Mouse (Mus musculus) embryonic facial prominence, embryonic 15.5 days (tissue): ENCODE measurements around the gene Cwc15. TPM values are rescaled to one million over a fixed set of nuclear protein-coding genes. Genes with fewer than 3 reads are reported as not detected.

ENCODE experiments used
- ATAC-seq: fragments of 200-750 bp; cut with Nextera tagmentation; 2 replicates; pipeline ENCODE4 v1.8.0; 2017; ENCODE audit warnings: low read depth, moderate TSS enrichment; ENCODE audit not compliant: insufficient number of reproducible peaks, low FRiP score, low TSS enrichment
- H3K27ac ChIP-seq: fragments of 300-500 bp; sonication (generic); replicated peaks from 2 replicates; pipeline ENCODE4 v1.5.1; 2015; ENCODE audit warnings: mild to moderate bottlenecking, inconsistent platforms
- H3K27me3 ChIP-seq: fragments of 300-500 bp; sonication (generic); 2 replicates; pipeline ENCODE4 v1.6.1; 2015; ENCODE audit warnings: inconsistent platforms
- H3K36me3 ChIP-seq: fragments of 300-500 bp; sonication (generic); 2 replicates; pipeline ENCODE4 v1.6.1; 2015; ENCODE audit warnings: mild to moderate bottlenecking, inconsistent platforms
- H3K4me1 ChIP-seq: fragments of 300-500 bp; sonication (generic); 2 replicates; pipeline ENCODE4 v1.6.1; 2015; ENCODE audit warnings: inconsistent platforms
- H3K4me2 ChIP-seq: fragments of 300-500 bp; sonication (generic); replicated peaks from 2 replicates; pipeline ENCODE4 v1.6.1; 2015; ENCODE audit warnings: mild to moderate bottlenecking, inconsistent platforms
- H3K4me3 ChIP-seq: fragments of 300-500 bp; sonication (generic); replicated peaks from 2 replicates; pipeline ENCODE4 v1.5.1; 2015; ENCODE audit warnings: mild to moderate bottlenecking, inconsistent platforms
- H3K9ac ChIP-seq: fragments of 300-500 bp; sonication (generic); 2 replicates; pipeline ENCODE4 v1.6.1; 2015; ENCODE audit warnings: inconsistent platforms
- H3K9me3 ChIP-seq: fragments of 300-500 bp; sonication (generic); replicated peaks from 2 replicates; pipeline ENCODE4 v1.6.1; 2016; ENCODE audit warnings: inconsistent platforms
- WGBS: fragments of 180-500 bp; shearing (Covaris S2); methylation state at CpG from one replicate; pipeline ENCODE4 v1.1.7; 2015; 5-methylcytosine and 5-hydroxymethylcytosine counted together
- polyA plus RNA-seq: library from polyadenylated mRNA; unstranded; fragments of >200 nt; fragmentation: Nextera tagmentation; extraction: Ambion mirVana; gene quantifications from 2 replicates; pipeline ENCODE4 v1.2.1, GENCODE M21; 2015

Cwc15 gene
- polyA plus RNA-seq, 1 experiment from 2014 or later, result 152 TPM

GRCm38 (mm10) chr9:14520971-14521670, 20.7 kb downstream of the Cwc15 start:
- H3K27me3 ChIP-seq, result no peaks in the 10 kb centered on the region
- ATAC-seq, result no peak
- no peaks in the 10 kb centered on the region for H3K4me1 ChIP-seq
- no peak overlapping the region for H3K27ac ChIP-seq
- no peaks in the 10 kb centered on the region for H3K36me3 ChIP-seq
- H3K4me3 ChIP-seq, result no peak overlapping the region
- H3K9ac ChIP-seq, result no peak overlapping the region
- H3K4me2 ChIP-seq, result no peak overlapping the region
- H3K9me3 ChIP-seq, result no peaks in the 10 kb centered on the region
- WGBS, result 29% methylated on average over 3 of the region's 3 CpGs

GRCm38 (mm10) chr9:14521695-14522094, 21.3 kb downstream of the Cwc15 start:
- no peaks in the 10 kb centered on the region for H3K9me3 ChIP-seq
- WGBS, result 40% methylated on average over 2 of the region's 2 CpGs
- H3K36me3 ChIP-seq, result no peaks in the 10 kb centered on the region
- H3K4me1 ChIP-seq, result no peaks in the 10 kb centered on the region
- H3K4me3 ChIP-seq, result no peak overlapping the region
- no peak overlapping the region for H3K9ac ChIP-seq
- no peak for ATAC-seq
- no peaks in the 10 kb centered on the region for H3K27me3 ChIP-seq
- no peak overlapping the region for H3K27ac ChIP-seq
- no peak overlapping the region for H3K4me2 ChIP-seq

- WGBS, result 6% methylated on average over 4 of the region's 4 CpGs
- Histone ChIP-seq H3K4me2 (no peak overlapping the region), H3K36me3 (no peaks in the 10 kb centered on the region), H3K4me1 (no peaks in the 10 kb centered on the region), H3K9ac (no peak overlapping the region), H3K27ac (no peak overlapping the region), H3K9me3 (no peaks in the 10 kb centered on the region), H3K27me3 (no peaks in the 10 kb centered on the region), H3K4me3 (no peak overlapping the region)
- peak; percentile 48; the same call in 1 of the 2 replicates for ATAC-seq
These were observed 23.1 kb downstream of the Cwc15 start for GRCm38 (mm10) chr9:14523408-14524043.

- Histone ChIP-seq H3K9me3 (no peaks in the 10 kb centered on the region), H3K27me3 (no peaks in the 10 kb centered on the region), H3K4me2 (no peak overlapping the region), H3K4me3 (no peak overlapping the region), H3K27ac (no peak overlapping the region), H3K9ac (no peak overlapping the region), H3K36me3 (no peaks in the 10 kb centered on the region), H3K4me1 (no peaks in the 10 kb centered on the region)
- ATAC-seq, result no peak
- 81% methylated on average over 5 of the region's 5 CpGs for WGBS
These were observed 29.6 kb downstream of the Cwc15 start for GRCm38 (mm10) chr9:14530004-14530403.

GRCm38 (mm10) chr9:14532283-14532682, 31.9 kb downstream of the Cwc15 start:
- no peak overlapping the region for H3K27ac ChIP-seq
- no peak for ATAC-seq
- H3K36me3 ChIP-seq, result no peaks in the 10 kb centered on the region
- no peaks in the 10 kb centered on the region for H3K4me1 ChIP-seq
- no peak overlapping the region for H3K9ac ChIP-seq
- no peaks in the 10 kb centered on the region for H3K9me3 ChIP-seq
- H3K27me3 ChIP-seq, result no peaks in the 10 kb centered on the region
- H3K4me3 ChIP-seq, result no peak overlapping the region
- H3K4me2 ChIP-seq, result no peak overlapping the region
- WGBS, result 43% methylated on average over 3 of the region's 3 CpGs

GRCm38 (mm10) chr9:14533659-14534058, 33.2 kb downstream of the Cwc15 start:
- no peak for ATAC-seq
- H3K9ac ChIP-seq, result no peak overlapping the region
- no peaks in the 10 kb centered on the region for H3K27me3 ChIP-seq
- no peak overlapping the region for H3K4me2 ChIP-seq
- WGBS, result 90% methylated on average over 2 of the region's 2 CpGs
- peaks cover 2% of the 10 kb centered on the region; the same call in 1 of the 2 replicates for H3K36me3 ChIP-seq
- H3K27ac ChIP-seq, result no peak overlapping the region
- no peak overlapping the region for H3K4me3 ChIP-seq
- no peaks in the 10 kb centered on the region for H3K4me1 ChIP-seq
- no peaks in the 10 kb centered on the region for H3K9me3 ChIP-seq

GRCm38 (mm10) chr9:14534833-14535456, 34.5 kb downstream of the Cwc15 start:
- no peaks in the 10 kb centered on the region for H3K27me3 ChIP-seq
- WGBS, result 76% methylated on average over 9 of the region's 9 CpGs
- no peak overlapping the region for H3K4me3 ChIP-seq
- peaks cover 10% of the 10 kb centered on the region for H3K36me3 ChIP-seq
- H3K4me1 ChIP-seq, result no peaks in the 10 kb centered on the region
- no peaks in the 10 kb centered on the region for H3K9me3 ChIP-seq
- H3K27ac ChIP-seq, result no peak overlapping the region
- no peak overlapping the region for H3K4me2 ChIP-seq
- no peak overlapping the region for H3K9ac ChIP-seq
- ATAC-seq, result no peak

- Histone ChIP-seq H3K27me3 (no peaks in the 10 kb centered on the region), H3K36me3 (peaks cover 83% of the 10 kb centered on the region), H3K4me1 (peaks cover 16% of the 10 kb centered on the region), H3K4me3 (no peak overlapping the region), H3K9me3 (no peaks in the 10 kb centered on the region), H3K4me2 (no peak overlapping the region), H3K9ac (no peak overlapping the region), H3K27ac (no peak overlapping the region)
- WGBS, result 63% methylated on average over 9 of the region's 9 CpGs
- ATAC-seq, result no peak
These were observed 43.8 kb downstream of the Cwc15 start for GRCm38 (mm10) chr9:14544034-14544757.

GRCm38 (mm10) chr9:14547584-14548365, 47.4 kb downstream of the Cwc15 start:
- 42% methylated on average over 12 of the region's 12 CpGs for WGBS
- peak overlapping the region; percentile 17; the same call in 1 of the 2 replicates for H3K27ac ChIP-seq
- H3K36me3 ChIP-seq, result peaks cover 83% of the 10 kb centered on the region
- H3K4me1 ChIP-seq, result peaks cover 16% of the 10 kb centered on the region
- H3K9me3 ChIP-seq, result no peaks in the 10 kb centered on the region
- H3K27me3 ChIP-seq, result no peaks in the 10 kb centered on the region
- no peak overlapping the region for H3K4me2 ChIP-seq
- H3K4me3 ChIP-seq, result no peak overlapping the region
- ATAC-seq, result peak; percentile 36; the same call in 1 of the 2 replicates
- H3K9ac ChIP-seq, result no peak overlapping the region

GRCm38 (mm10) chr9:14548366-14548761, 47.9 kb downstream of the Cwc15 start:
- H3K36me3 ChIP-seq, result peaks cover 85% of the 10 kb centered on the region
- H3K4me1 ChIP-seq, result peaks cover 16% of the 10 kb centered on the region
- ATAC-seq, result 0 out of 2 replicates have a peak, but pooled peaks have one; percentile 18
- no peak overlapping the region for H3K4me3 ChIP-seq
- H3K9ac ChIP-seq, result no peak overlapping the region
- H3K27ac ChIP-seq, result no peak overlapping the region
- no peak overlapping the region for H3K4me2 ChIP-seq
- no peaks in the 10 kb centered on the region for H3K9me3 ChIP-seq
- WGBS, result 63% methylated on average over 11 of the region's 11 CpGs
- no peaks in the 10 kb centered on the region for H3K27me3 ChIP-seq
